Mouse (Mus musculus) brain, embryonic 14.5 days (tissue): Measurements from ENCODE around the gene Letm1.

Experiments
- CTCF ChIP-seq: fragments of 200-500 bp; IDR thresholded peaks from 2 replicates; pipeline ENCODE4 v1.5.1; 2012; ENCODE audit warnings: inconsistent platforms, mild to moderate bottlenecking, moderate library complexity, borderline replicate concordance; ENCODE audit not compliant: insufficient read depth, insufficient read length; ENCODE audit errors: extremely low read depth
- POLR2A ChIP-seq: fragments of 200-500 bp; IDR thresholded peaks from 2 replicates; pipeline ENCODE4 v1.6.1; 2012; ENCODE audit warnings: mild to moderate bottlenecking, inconsistent platforms, borderline replicate concordance; ENCODE audit not compliant: poor library complexity, insufficient read depth, insufficient read length, severe bottlenecking; ENCODE audit errors: extremely low read depth

- TF ChIP-seq POLR2A: no peak
- 0 out of 2 replicates have a peak, but pooled peaks have one; percentile 14 for TF ChIP-seq CTCF
Measured at GRCm38 (mm10) chr5:33726081-33726647, 56.5 kb downstream of the Letm1 start.
